Mouse (Mus musculus) adrenal gland, adult 8-10 months (tissue): ENCODE data around the gene Eloa. TPM values are rescaled to one million over a fixed set of nuclear protein-coding genes. Genes with fewer than 3 reads are reported as not detected.
"Not testable (repeated sequence)": the region's sequence is repeated elsewhere in the genome, so short reads cannot be mapped to it uniquely, and the experiment has no call there.

ENCODE experiments used
- DNase-seq: peaks from one replicate; pipeline ENCODE4 v3.0.0; 2022
- total RNA-seq, 4 experiments: library from RNA; stranded (reverse); gene quantifications; 2 replicates each; pipeline ENCODE4 v1.2.4; 2022

Gene Eloa
- 10 to 100 TPM; 38.6 to 44.8 (median 43.9) TPM for total RNA-seq

- peak; percentile 100 for DNase-seq
These were observed at the start of gene Eloa for GRCm38 (mm10) chr4:136021549-136022047. Eloa (minus strand) TSS chr4:136021763.

DNA sequence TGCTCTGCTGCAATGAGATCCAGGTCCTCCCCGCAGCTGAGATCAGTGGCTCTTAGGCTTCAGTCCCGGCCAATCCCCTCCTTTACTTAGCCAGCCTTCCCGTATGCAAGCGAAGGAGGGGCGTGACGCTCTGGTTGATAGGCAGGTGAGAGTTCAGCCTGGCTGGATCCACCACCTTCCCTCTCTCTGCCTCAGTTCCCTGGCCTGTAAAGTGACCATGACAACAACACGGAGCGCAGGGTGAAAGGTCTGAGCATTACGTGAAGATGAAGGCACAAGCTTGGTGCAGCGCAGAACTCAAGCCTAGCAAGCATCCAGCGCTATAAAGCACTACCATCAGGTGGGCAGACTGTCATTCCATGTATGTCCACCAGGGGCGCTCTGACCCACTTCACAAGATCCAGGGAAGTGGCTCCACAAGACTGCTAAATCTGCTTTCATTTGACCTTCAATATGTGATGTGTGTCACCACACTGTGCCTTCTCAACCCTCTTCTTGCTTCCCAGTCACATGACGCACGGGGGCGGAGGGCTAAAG is 49.7 kb upstream of the Eloa start:
- DNase-seq = peak; percentile 63

- no peak for DNase-seq
These were observed 49.0 kb upstream of the Eloa start for GRCm38 (mm10) chr4:136070592-136070991.

GRCm38 (mm10) chr4:136069954-136070353 is 48.4 kb upstream of the Eloa start:
- DNase-seq = peak; percentile 75

- DNase-seq = no peak
These were observed 47.8 kb upstream of the Eloa start for GRCm38 (mm10) chr4:136069313-136069712.

GRCm38 (mm10) chr4:136063143-136063542 is 41.6 kb upstream of the Eloa start:
- DNase-seq = no peak

DNA sequence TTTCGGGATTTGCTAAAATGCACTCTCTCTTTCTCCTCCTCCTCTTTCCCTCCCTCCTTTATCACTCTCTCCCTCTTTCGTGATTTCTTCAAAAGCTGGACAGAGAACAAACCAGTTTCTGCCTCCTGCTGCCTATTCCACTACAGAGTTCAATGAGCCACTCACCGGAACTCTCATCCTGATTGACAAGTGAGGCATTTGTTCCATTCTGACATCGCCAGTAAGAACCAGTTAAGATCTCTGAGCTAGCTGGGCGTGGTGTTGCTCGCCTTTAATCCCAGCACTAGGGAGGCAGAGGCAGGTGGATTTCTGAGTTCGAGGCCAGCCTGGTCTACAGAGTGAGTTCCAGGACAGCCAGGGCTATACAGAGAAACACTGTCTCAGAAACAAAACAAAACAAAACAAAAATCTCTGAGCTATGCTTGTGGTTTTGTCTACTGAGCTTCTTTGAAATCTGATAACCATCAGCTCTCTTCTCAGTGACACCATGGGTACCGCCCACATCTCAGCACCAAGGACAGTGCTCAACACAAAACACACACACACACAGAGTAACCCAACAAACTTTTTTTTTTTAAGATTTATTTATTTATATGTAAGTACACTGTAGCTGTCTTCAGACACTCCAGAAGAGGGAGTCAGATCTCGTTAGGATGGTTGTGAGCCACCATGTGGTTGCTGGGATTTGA is 38.4 kb upstream of the Eloa start:
- DNase-seq = not testable (repeated sequence)

GRCm38 (mm10) chr4:136057916-136058315 is 36.4 kb upstream of the Eloa start:
- no peak for DNase-seq

GRCm38 (mm10) chr4:136056030-136056429 is 34.5 kb upstream of the Eloa start:
- no peak for DNase-seq

- DNase-seq = no peak
These were observed 32.3 kb upstream of the Eloa start for GRCm38 (mm10) chr4:136053843-136054242.

- DNase-seq = peak; percentile 91
These were observed 31.7 kb upstream of the Eloa start, which contains the start of gene Rpl11 for GRCm38 (mm10) chr4:136053247-136053596. Rpl11 (minus strand) TSS chr4:136053428.

- no peak for DNase-seq
These were observed 31.1 kb upstream of the Eloa start for GRCm38 (mm10) chr4:136052534-136053246.

DNA sequence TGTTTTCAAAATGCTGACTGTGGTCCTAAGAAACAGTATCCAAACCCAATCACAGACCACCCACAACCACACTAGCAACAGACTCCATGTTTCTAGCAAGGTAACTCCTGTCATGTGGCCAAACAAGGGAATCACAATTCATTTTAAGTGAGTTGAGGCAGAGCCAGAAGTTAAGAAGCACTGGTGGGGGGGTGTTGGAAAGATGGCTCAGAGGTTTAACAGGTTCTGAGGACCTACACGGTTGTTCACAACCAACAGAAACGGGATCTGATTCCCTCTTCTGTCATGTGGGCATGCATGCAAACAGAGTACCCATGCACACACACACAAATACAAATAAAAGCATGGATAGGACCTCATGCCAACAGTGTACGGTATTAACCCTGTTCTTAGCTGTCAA is 30.5 kb upstream of the Eloa start:
- no peak for DNase-seq

- no peak for DNase-seq
These were observed 28.7 kb upstream of the Eloa start for GRCm38 (mm10) chr4:136050226-136050625.

- no peak for DNase-seq
These were observed 26.9 kb upstream of the Eloa start for GRCm38 (mm10) chr4:136048291-136049032.

- no peak for DNase-seq
These were observed 26.1 kb upstream of the Eloa start for GRCm38 (mm10) chr4:136047626-136048025.

DNA sequence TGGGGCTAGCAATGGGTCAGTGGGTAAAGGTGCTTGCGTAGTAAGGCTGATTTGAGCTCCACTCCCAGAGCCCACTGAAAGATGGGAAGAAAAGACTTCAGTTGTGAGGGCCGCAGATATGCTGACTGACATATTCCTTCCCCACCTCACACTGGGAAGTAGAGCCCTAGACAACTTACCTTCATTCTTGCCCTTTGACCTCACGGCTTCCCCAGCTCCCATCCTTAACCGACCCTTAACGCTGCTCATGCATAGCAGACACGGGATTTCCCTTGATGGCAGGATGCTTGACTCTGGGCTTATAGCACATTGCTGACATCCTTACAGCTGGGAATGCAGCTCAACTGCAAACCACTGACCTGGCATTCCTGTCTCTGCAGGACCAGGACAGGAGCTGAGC is 25.3 kb upstream of the Eloa start:
- no peak for DNase-seq

DNA sequence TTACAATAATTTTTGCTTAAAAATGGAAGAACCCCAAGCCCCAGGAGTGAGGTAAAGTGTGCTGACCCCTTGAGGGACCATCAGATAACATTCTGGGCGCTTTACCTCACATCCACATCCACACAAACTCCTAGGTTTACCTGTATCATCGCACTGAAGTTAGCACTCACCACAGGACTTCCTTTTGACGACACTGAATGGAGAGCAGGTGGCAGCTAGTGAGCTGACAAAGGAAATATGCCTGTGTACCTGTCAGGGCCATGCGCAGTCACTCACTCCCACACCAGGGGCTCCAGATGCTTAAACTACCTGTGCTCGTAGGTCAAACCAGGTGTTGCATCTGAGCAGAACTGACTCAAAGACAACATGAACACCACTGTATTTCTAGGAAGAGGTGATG is 23.5 kb upstream of the Eloa start:
- no peak for DNase-seq

GRCm38 (mm10) chr4:136043784-136044400 is 22.3 kb upstream of the Eloa start:
- DNase-seq = no peak

- DNase-seq = no peak
These were observed 13.5 kb upstream of the Eloa start for GRCm38 (mm10) chr4:136035078-136035477.

- no peak for DNase-seq
These were observed 11.7 kb upstream of the Eloa start for GRCm38 (mm10) chr4:136033231-136033630.
